Mouse (Mus musculus): Measurements from ENCODE around the gene Kif1b.
A peak's percentile ranks its signal among the peaks of the same experiment; 100 is the strongest.

Gene Kif1b

GRCm38 (mm10) chr4:149307596-149308490 lies at the start of gene Kif1b:
Kif1b (minus strand) TSS chr4:149307693.
- peak; percentile 94 to 95 for DNase-seq (ENCODE audit: low spot score in 2 of 2)

GRCm38 (mm10) chr4:149354671-149355070 lies 47.2 kb upstream of the Kif1b start:
- no peak for DNase-seq (ENCODE audit: low spot score in 2 of 2)

GRCm38 (mm10) chr4:149351596-149352150 lies 44.2 kb upstream of the Kif1b start:
- no peak for DNase-seq (ENCODE audit: low spot score in 2 of 2)

GRCm38 (mm10) chr4:149348963-149349362 lies 41.5 kb upstream of the Kif1b start:
- no peak for DNase-seq (ENCODE audit: low spot score in 2 of 2)

- DNase-seq (ENCODE audit: low spot score in 2 of 2) = no peak
These were observed 38.4 kb upstream of the Kif1b start for GRCm38 (mm10) chr4:149345873-149346272.

- DNase-seq (ENCODE audit: low spot score in 2 of 2) = no peak
These were observed 36.8 kb upstream of the Kif1b start for GRCm38 (mm10) chr4:149344311-149344710.

GRCm38 (mm10) chr4:149340680-149341079 lies 33.2 kb upstream of the Kif1b start:
- peak in 1 of 2 experiments; percentile 18 for DNase-seq (ENCODE audit: low spot score in 2 of 2)

GRCm38 (mm10) chr4:149339426-149340214 lies 32.1 kb upstream of the Kif1b start:
- DNase-seq (ENCODE audit: low spot score in 2 of 2) = no peak

- DNase-seq (ENCODE audit: low spot score in 2 of 2) = no peak
These were observed 30.6 kb upstream of the Kif1b start for GRCm38 (mm10) chr4:149338137-149338536.

GRCm38 (mm10) chr4:149337353-149337752 lies 29.9 kb upstream of the Kif1b start:
- no peak for DNase-seq (ENCODE audit: low spot score in 2 of 2)

GRCm38 (mm10) chr4:149336302-149336701 lies 28.8 kb upstream of the Kif1b start:
- DNase-seq (ENCODE audit: low spot score in 2 of 2) = no peak

GRCm38 (mm10) chr4:149334881-149335280 lies 27.4 kb upstream of the Kif1b start:
- no peak for DNase-seq (ENCODE audit: low spot score in 2 of 2)

GRCm38 (mm10) chr4:149332726-149333125 lies 25.2 kb upstream of the Kif1b start:
- DNase-seq (ENCODE audit: low spot score in 2 of 2) = no peak

- DNase-seq (ENCODE audit: low spot score in 2 of 2) = no peak
These were observed 23.0 kb upstream of the Kif1b start for GRCm38 (mm10) chr4:149330495-149330894.

GRCm38 (mm10) chr4:149328735-149329134 lies 21.2 kb upstream of the Kif1b start:
- no peak for DNase-seq (ENCODE audit: low spot score in 2 of 2)

GRCm38 (mm10) chr4:149327281-149327680 lies 19.8 kb upstream of the Kif1b start:
- no peak for DNase-seq (ENCODE audit: low spot score in 2 of 2)

GRCm38 (mm10) chr4:149325411-149326162 lies 18.1 kb upstream of the Kif1b start:
- no peak for DNase-seq (ENCODE audit: low spot score in 2 of 2)

- DNase-seq (ENCODE audit: low spot score in 2 of 2) = no peak
These were observed 16.2 kb upstream of the Kif1b start for GRCm38 (mm10) chr4:149323730-149324129.

GRCm38 (mm10) chr4:149322718-149323117 lies 15.2 kb upstream of the Kif1b start:
- DNase-seq (ENCODE audit: low spot score in 2 of 2) = no peak

- no peak for DNase-seq (ENCODE audit: low spot score in 2 of 2)
These were observed 14.8 kb upstream of the Kif1b start for GRCm38 (mm10) chr4:149322286-149322685.

GRCm38 (mm10) chr4:149319088-149319487 lies 11.6 kb upstream of the Kif1b start:
- no peak for DNase-seq (ENCODE audit: low spot score in 2 of 2)

- no peak for DNase-seq (ENCODE audit: low spot score in 2 of 2)
These were observed 9.9 kb upstream of the Kif1b start for GRCm38 (mm10) chr4:149317387-149317786.

Data from spleen, postnatal 36 days (tissue).